Mouse (Mus musculus) liver, embryonic 14.5 days (tissue): ENCODE results near the gene Prkcb. TPM values are rescaled to one million over a fixed set of nuclear protein-coding genes. Genes with fewer than 3 reads are reported as not detected.

Experiments used
- ATAC-seq: fragments of 200-750 bp; cut with Nextera tagmentation; 2 replicates; pipeline ENCODE4 v1.8.0; 2017; ENCODE audit warnings: moderate number of reproducible peaks, mild to moderate bottlenecking, moderate library complexity; ENCODE audit not compliant: insufficient read depth
- DNase-seq, 3 experiments: peaks; one replicate each; pipeline ENCODE4 v3.0.0-alpha.2; 2012 to 2013; ENCODE audit warnings: low read depth in 3 of 3, low spot score in 3 of 3
- H3K27ac ChIP-seq: fragments of 300-500 bp; sonication (generic); 2 replicates; pipeline ENCODE4 v1.5.1; 2014; ENCODE audit warnings: moderate library complexity, mild to moderate bottlenecking, control low read depth, inconsistent platforms
- H3K27me3 ChIP-seq: fragments of 300-500 bp; sonication (generic); 2 replicates; pipeline ENCODE4 v1.6.1; 2014; ENCODE audit warnings: mild to moderate bottlenecking, low read length, moderate library complexity; ENCODE audit not compliant: control insufficient read depth, insufficient read depth
- H3K36me3 ChIP-seq: fragments of 300-500 bp; sonication (generic); replicated peaks from 2 replicates; pipeline ENCODE4 v1.6.1; 2014; ENCODE audit warnings: low read depth; ENCODE audit not compliant: control insufficient read depth, insufficient read depth
- H3K4me1 ChIP-seq, 2 experiments: fragments of 200-500 bp in 1 of 2; fragments of 300-500 bp in 1 of 2; sonication (generic) in 1 of 2; replicated peaks; 2 replicates each; pipeline ENCODE4 v1.6.1; 2012 to 2014; ENCODE audit warnings: antibody characterized with exemption in 1 of 2, inconsistent platforms in 1 of 2, low read length in 1 of 2; ENCODE audit not compliant: control insufficient read depth in 2 of 2, insufficient read depth in 2 of 2
- H3K4me2 ChIP-seq: fragments of 300-500 bp; sonication (generic); 2 replicates; pipeline ENCODE4 v1.6.1; 2014; ENCODE audit warnings: low read depth, mild to moderate bottlenecking, control low read depth, moderate library complexity
- H3K4me3 ChIP-seq, 2 experiments: fragments of 200-500 bp in 1 of 2; fragments of 300-500 bp in 1 of 2; sonication (generic) in 1 of 2; 2 replicates each; pipeline ENCODE4 v1.5.1; 2012 to 2014; ENCODE audit warnings: low read depth in 2 of 2, low read length in 2 of 2, mild to moderate bottlenecking in 2 of 2, control low read depth in 1 of 2, inconsistent platforms in 1 of 2, moderate library complexity in 1 of 2; ENCODE audit not compliant: insufficient read depth in 1 of 2
- H3K9ac ChIP-seq: fragments of 300-500 bp; sonication (generic); replicated peaks from 2 replicates; pipeline ENCODE4 v1.6.1; 2014; ENCODE audit warnings: mild to moderate bottlenecking, control low read depth, moderate library complexity
- H3K9me3 ChIP-seq: fragments of 300-500 bp; sonication (generic); 2 replicates; pipeline ENCODE4 v1.6.1; 2016; ENCODE audit warnings: low read length, mixed read lengths; ENCODE audit not compliant: control insufficient read depth
- CTCF ChIP-seq: IDR thresholded peaks from 2 replicates; pipeline ENCODE4 v1.5.1; 2016; ENCODE audit warnings: antibody characterized with exemption, low read depth, control low read depth
- EP300 ChIP-seq: IDR thresholded peaks from 2 replicates; pipeline ENCODE4 v1.6.1; 2016; ENCODE audit warnings: antibody characterized with exemption, low read depth
- WGBS: fragments of 180-500 bp; shearing (Covaris S2); extraction: QIAGEN DNeasy Blood & Tissue Kit; methylation state at CpG from one replicate; pipeline ENCODE4 v1.1.7; 2014; ENCODE audit not compliant: insufficient replicate concordance; 5-methylcytosine and 5-hydroxymethylcytosine counted together
- polyA plus RNA-seq, 2 experiments: library from polyadenylated mRNA; depleted of rRNA in 1 of 2; stranded (reverse) in 1 of 2; unstranded in 1 of 2; fragments of >200 nt; fragmentation: Nextera tagmentation in 1 of 2; extraction: Ambion mirVana in 1 of 2; gene quantifications; 2 replicates each; pipeline versions ENCODE4 v1.2.1 to v1.2.3; 2012 to 2014

Prkcb gene
- polyA plus RNA-seq, 2 experiments = 1.6 to 2.3 TPM

DNA sequence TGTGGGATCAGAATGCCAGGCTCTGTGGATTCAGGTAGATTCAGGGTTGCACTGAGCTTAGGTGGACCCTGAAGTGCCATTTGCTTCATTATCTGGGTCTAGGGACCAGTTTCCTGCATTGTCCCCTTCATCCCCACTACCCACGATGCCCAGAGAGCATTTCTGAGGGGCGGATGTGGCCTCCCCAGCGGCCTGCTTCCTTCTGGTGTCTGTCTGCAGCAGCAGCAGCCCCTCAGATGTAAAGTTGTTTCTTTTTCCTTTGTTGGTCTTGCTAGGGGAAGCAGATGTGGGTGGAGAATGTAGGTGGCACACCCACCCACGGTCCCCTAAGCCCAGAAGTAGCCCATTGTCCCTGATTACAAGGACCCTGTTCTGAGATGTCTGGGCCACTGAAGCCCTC, 99.3 kb downstream of the Prkcb start:
- Histone ChIP-seq H3K9me3 (no peaks in the 10 kb centered on the region), H3K4me1 (peaks cover 0 to 2% of the 10 kb centered on the region in 2 experiments; a peak in 2 of 4 replicates), H3K36me3 (no peaks in the 10 kb centered on the region), H3K27me3 (no peaks in the 10 kb centered on the region), H3K9ac (no peak overlapping the region), H3K4me3 (no peak overlapping the region), H3K27ac (no peak overlapping the region), H3K4me2 (no peak overlapping the region)
- 35% methylated on average over 4 of the region's 4 CpGs for WGBS
- no peak for TF ChIP-seq EP300
- TF ChIP-seq CTCF = no peak
- no peak for ATAC-seq
- no peak for DNase-seq

DNA sequence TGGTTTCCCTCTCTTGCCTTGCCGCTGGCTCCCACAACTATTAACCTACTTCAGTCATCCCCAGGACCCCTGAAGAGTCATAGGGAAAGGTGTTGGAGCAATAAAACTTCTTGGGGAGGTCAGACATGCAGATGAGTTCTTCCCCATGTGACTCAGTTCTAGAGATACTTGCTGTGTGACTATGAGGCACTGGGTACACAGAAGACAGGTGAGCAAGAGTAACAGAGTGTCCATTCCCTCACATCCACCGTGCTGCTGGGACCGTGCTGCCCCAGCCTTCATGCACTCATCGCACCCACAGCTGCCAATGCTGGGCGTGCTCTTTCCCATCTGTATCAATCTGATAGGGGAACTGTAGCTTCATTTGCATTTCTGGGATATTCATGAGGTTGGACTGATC, 100.3 kb downstream of the Prkcb start:
- Histone ChIP-seq H3K9me3 (no peaks in the 10 kb centered on the region), H3K36me3 (no peaks in the 10 kb centered on the region), H3K4me2 (no peak overlapping the region), H3K27me3 (no peaks in the 10 kb centered on the region), H3K27ac (no peak overlapping the region), H3K9ac (no peak overlapping the region), H3K4me3 (no peak overlapping the region), H3K4me1 (peaks cover 0 to 2% of the 10 kb centered on the region in 2 experiments; a peak in 2 of 4 replicates)
- ATAC-seq = no peak
- TF ChIP-seq EP300 = no peak
- TF ChIP-seq CTCF = no peak
- 43% methylated on average over 5 of the region's 5 CpGs for WGBS
- DNase-seq = no peak

DNA sequence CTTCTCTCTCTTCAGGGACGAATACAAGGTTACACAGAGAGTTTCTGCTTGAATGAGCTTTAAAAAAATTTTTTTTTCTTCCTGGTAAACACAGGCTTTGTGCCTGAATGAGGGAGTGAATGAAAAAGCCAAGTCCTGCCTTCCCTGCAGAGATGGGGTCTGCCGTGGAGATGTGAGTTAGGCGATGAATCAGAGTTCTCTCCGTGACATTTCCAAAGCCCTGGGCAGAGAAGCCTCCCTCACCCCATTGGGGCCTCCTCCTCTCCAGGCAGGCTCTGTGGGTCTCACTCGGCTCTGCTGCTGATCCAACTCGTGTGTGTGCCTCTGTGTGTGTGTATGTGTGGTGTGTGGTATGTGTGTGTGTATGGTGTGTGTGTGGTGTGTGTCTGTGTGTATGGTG, 101.1 kb downstream of the Prkcb start:
- Histone ChIP-seq H3K36me3 (no peaks in the 10 kb centered on the region), H3K27ac (no peak overlapping the region), H3K4me1 (peaks cover 0 to 2% of the 10 kb centered on the region in 2 experiments; a peak in 2 of 4 replicates), H3K4me3 (no peak overlapping the region), H3K4me2 (no peak overlapping the region), H3K9ac (no peak overlapping the region), H3K9me3 (no peaks in the 10 kb centered on the region), H3K27me3 (no peaks in the 10 kb centered on the region)
- no peak for DNase-seq
- no peak for ATAC-seq
- WGBS = 39% methylated on average over 6 of the region's 6 CpGs
- TF ChIP-seq CTCF = no peak
- no peak for TF ChIP-seq EP300

DNA sequence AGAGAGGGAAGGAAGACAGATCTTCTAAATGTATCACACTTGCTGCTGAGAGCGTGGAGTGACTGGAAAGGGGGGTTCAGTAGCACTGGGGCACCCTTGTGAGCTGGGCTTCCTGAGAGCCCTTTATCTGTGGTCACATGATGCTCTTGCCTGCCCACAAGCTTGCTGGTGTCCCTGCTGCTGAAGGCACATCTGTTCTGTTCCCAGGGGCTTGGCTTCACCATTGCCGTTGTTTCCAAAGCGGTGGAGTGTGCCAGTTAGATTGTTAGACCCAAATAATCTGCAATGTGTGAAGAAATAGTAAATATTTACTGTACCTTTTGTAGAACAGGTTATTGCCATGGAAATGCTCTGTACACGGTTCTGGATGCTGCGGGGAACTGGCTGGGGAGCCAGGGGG, 101.6 kb downstream of the Prkcb start:
- ATAC-seq = no peak
- Histone ChIP-seq H3K27me3 (no peaks in the 10 kb centered on the region), H3K9ac (no peak overlapping the region), H3K9me3 (no peaks in the 10 kb centered on the region), H3K4me3 (no peak overlapping the region), H3K4me2 (no peak overlapping the region), H3K36me3 (no peaks in the 10 kb centered on the region), H3K4me1 (peaks cover 0 to 2% of the 10 kb centered on the region in 2 experiments; a peak in 2 of 4 replicates), H3K27ac (no peak overlapping the region)
- 26% methylated on average over 5 of the region's 5 CpGs for WGBS
- DNase-seq = no peak
- TF ChIP-seq CTCF = no peak
- TF ChIP-seq EP300 = no peak

DNA sequence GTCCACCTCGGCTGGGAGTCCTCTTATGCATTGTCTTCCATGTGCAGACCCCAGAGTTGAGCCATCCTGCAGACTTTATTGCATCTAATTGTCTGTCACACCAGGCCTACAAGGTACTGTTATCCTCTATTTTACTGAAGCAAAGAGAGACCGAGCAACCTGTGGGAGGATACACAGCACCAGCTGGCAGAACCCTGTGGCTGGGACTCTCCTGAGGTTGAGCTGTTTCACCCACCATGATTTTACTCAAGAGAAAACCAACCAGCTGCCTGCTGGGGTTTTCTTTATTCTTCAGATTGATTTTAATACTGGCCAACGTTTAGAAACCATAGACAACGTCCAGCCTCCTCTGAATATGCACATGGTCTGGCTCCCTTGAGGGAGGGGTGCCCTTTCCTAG, 102.1 kb downstream of the Prkcb start:
- no peak for ATAC-seq
- H3K4me1 ChIP-seq = peaks cover 0 to 2% of the 10 kb centered on the region in 2 experiments; a peak in 2 of 4 replicates

More for the DNA sequence above, 102.1 kb downstream of the Prkcb start:
- WGBS = 45% methylated on average over 4 of the region's 4 CpGs
- DNase-seq = no peak
- no peak overlapping the region for H3K4me3 ChIP-seq
- H3K9ac ChIP-seq = no peak overlapping the region
- no peak overlapping the region for H3K4me2 ChIP-seq
- H3K36me3 ChIP-seq = no peaks in the 10 kb centered on the region
- TF ChIP-seq CTCF = no peak
- no peak for TF ChIP-seq EP300
- no peak overlapping the region for H3K27ac ChIP-seq
- H3K27me3 ChIP-seq = no peaks in the 10 kb centered on the region
- H3K9me3 ChIP-seq = no peaks in the 10 kb centered on the region
